In the genomic region with DNA sequence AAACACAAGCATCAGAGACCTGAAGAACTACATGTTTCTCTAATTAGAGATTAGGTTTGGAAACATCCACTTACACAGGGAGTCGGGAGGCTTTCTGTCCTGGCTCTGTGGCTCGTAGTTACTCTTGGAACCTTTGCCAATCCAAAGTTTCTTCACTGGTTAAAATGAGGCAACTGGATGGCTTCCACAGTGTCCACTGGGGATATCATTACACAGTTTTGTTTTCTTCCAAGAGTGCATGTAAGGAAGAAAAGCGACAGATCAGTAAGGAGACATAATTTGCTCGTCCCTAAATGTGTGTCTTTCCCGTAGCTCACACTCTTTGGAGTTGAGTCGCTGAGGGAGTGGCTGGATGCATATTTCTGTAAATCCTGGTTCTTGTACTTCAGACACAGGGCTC, we compare ENCODE assay signal across 9 mouse cellular contexts.
DNase-seq lines count a peak whose midpoint lies in the region; ATAC-seq and TF ChIP-seq lines count a peak whose summit lies in the region.
"Had no signal": no experiment of that assay in that cellular context is flagged by ENCODE, and none has a peak within 500 bp of the region (broad histone marks: within the 10 kb centered on the region; RNA-seq: fewer than 3 reads in every experiment).

No protein-coding gene starts in this region.

- ATAC-seq in heart, embryonic 14.5 days (ENCODE audit: insufficient number of reproducible peaks, insufficient read depth, low FRiP score, low read depth), result no peak
- no peak for ATAC-seq in liver, postnatal 0 days
- ATAC-seq in midbrain, embryonic 13.5 days, result no peak
- ATAC-seq in hindbrain, embryonic 16.5 days, result no peak
- ATAC-seq: inflammation-experienced regulatory T-cells, adult 6 months had no signal

- H3K4me1 ChIP-seq in heart, embryonic 14.5 days (ENCODE audit: control insufficient read depth in 2 of 2, insufficient read depth in 2 of 2, low read length in 2 of 2), result peaks cover 10 to 21% of the 10 kb centered on the region in 2 experiments
- H3K4me1 ChIP-seq in liver, postnatal 0 days (ENCODE audit: insufficient read depth), result no peaks in the 10 kb centered on the region
- H3K4me1 ChIP-seq in midbrain, embryonic 13.5 days (replicated peaks), result peaks cover 13% of the 10 kb centered on the region
- peaks cover 4% of the 10 kb centered on the region for H3K4me1 ChIP-seq in hindbrain, embryonic 16.5 days (ENCODE audit: control insufficient read depth, insufficient read depth, low read depth, low read length)

- DNase-seq in adrenal gland, postnatal 10 days, result peak; percentile 50
- no peak for DNase-seq in adrenal gland, adult 18-20 months (ENCODE audit: low spot score in 2 of 2)
- peak; percentile 82 for DNase-seq in NIH3T3 (ENCODE audit: low read depth)
- DNase-seq in liver, postnatal 0 days, result no peak
- DNase-seq in left cerebral cortex, adult 18-20 months (ENCODE audit: low spot score in 2 of 2), result no peak

- no peaks in the 10 kb centered on the region for H3K9me3 ChIP-seq in heart, embryonic 14.5 days (ENCODE audit: control insufficient read depth, low read length)
- H3K9me3 ChIP-seq in liver, postnatal 0 days (ENCODE audit: low read length), result no peaks in the 10 kb centered on the region
- no peaks in the 10 kb centered on the region for H3K9me3 ChIP-seq in midbrain, embryonic 13.5 days
- H3K9me3 ChIP-seq in hindbrain, embryonic 16.5 days (ENCODE audit: control insufficient read depth, low read length), result no peaks in the 10 kb centered on the region

- peak overlapping the region; percentile 60 to 76 for H3K27ac ChIP-seq in heart, embryonic 14.5 days (replicated peaks in 1 of 2; ENCODE audit: control insufficient read depth in 1 of 2, insufficient read depth in 1 of 2, low read depth in 2 of 2, low read length in 2 of 2)
- peak overlapping the region; percentile 9; the same call in 1 of the 2 replicates for H3K27ac ChIP-seq in liver, postnatal 0 days (ENCODE audit: low read depth)
- H3K27ac ChIP-seq in midbrain, embryonic 13.5 days, result no peak overlapping the region
- H3K27ac ChIP-seq in hindbrain, embryonic 16.5 days (ENCODE audit: low read depth, low read length), result no peak overlapping the region

- no peaks in the 10 kb centered on the region for H3K36me3 ChIP-seq in heart, embryonic 14.5 days (ENCODE audit: control insufficient read depth, insufficient read depth, low read length)
- H3K36me3 ChIP-seq in liver, postnatal 0 days (replicated peaks; ENCODE audit: insufficient read depth, low read length), result no peaks in the 10 kb centered on the region
- no peaks in the 10 kb centered on the region for H3K36me3 ChIP-seq in midbrain, embryonic 13.5 days
- no peaks in the 10 kb centered on the region for H3K36me3 ChIP-seq in hindbrain, embryonic 16.5 days (ENCODE audit: control insufficient read depth, insufficient read depth, low read length)

- TF ChIP-seq EP300 in liver, postnatal 0 days (IDR thresholded peaks at IDR 0.05; ENCODE audit: low read depth), result no peak

- TF ChIP-seq CTCF in liver, postnatal 0 days (IDR thresholded peaks at IDR 0.05; ENCODE audit: low read depth), result no peak

- H3K4me3 ChIP-seq in heart, embryonic 14.5 days (ENCODE audit: control insufficient read depth in 1 of 2, insufficient read depth in 1 of 2, low read depth in 1 of 2, low read length in 2 of 2), result no peak overlapping the region
- H3K4me3 ChIP-seq in liver, postnatal 0 days (ENCODE audit: low read depth, low read length), result no peak overlapping the region
- no peak overlapping the region for H3K4me3 ChIP-seq in midbrain, embryonic 13.5 days (replicated peaks)
- no peak overlapping the region for H3K4me3 ChIP-seq in hindbrain, embryonic 16.5 days (ENCODE audit: low read length)

- no peak overlapping the region for H3K4me2 ChIP-seq in heart, embryonic 14.5 days (ENCODE audit: low read length)
- no peak overlapping the region for H3K4me2 ChIP-seq in liver, postnatal 0 days (ENCODE audit: low read depth, low read length)
- no peak overlapping the region for H3K4me2 ChIP-seq in midbrain, embryonic 13.5 days (replicated peaks)
- no peak overlapping the region for H3K4me2 ChIP-seq in hindbrain, embryonic 16.5 days (ENCODE audit: low read length)

- WGBS in heart, embryonic 14.5 days, result 54% methylated on average over 6 of the region's 6 CpGs
- 61% methylated on average over 6 of the region's 6 CpGs for WGBS in liver, postnatal 0 days (ENCODE audit: insufficient replicate concordance)
- WGBS in midbrain, embryonic 13.5 days, result 87% methylated on average over 6 of the region's 6 CpGs
- WGBS in hindbrain, embryonic 16.5 days, result 73% methylated on average over 6 of the region's 6 CpGs

- H3K27me3 ChIP-seq in heart, embryonic 14.5 days (ENCODE audit: control insufficient read depth, insufficient read depth, low read length), result no peaks in the 10 kb centered on the region
- no peaks in the 10 kb centered on the region for H3K27me3 ChIP-seq in liver, postnatal 0 days (ENCODE audit: insufficient read depth, low read length)
- 0 out of 2 replicates have a peak, but pooled peaks cover 4% of the 10 kb centered on the region for H3K27me3 ChIP-seq in midbrain, embryonic 13.5 days
- H3K27me3 ChIP-seq in hindbrain, embryonic 16.5 days (replicated peaks; ENCODE audit: control insufficient read depth, insufficient read depth, low read length), result no peaks in the 10 kb centered on the region

- no peak overlapping the region for H3K9ac ChIP-seq in heart, embryonic 14.5 days (ENCODE audit: low read length)
- no peak overlapping the region for H3K9ac ChIP-seq in liver, postnatal 0 days (replicated peaks)
- H3K9ac ChIP-seq in midbrain, embryonic 13.5 days (replicated peaks), result no peak overlapping the region
- H3K9ac ChIP-seq in hindbrain, embryonic 16.5 days (ENCODE audit: low read depth, low read length), result no peak overlapping the region

Comparison
In these comparisons a context has a peak if more than half of its experiments do, and no peak if none do; other contexts are left out.
1. DNase-seq: peak in adrenal gland, postnatal 10 days (single experiment) and NIH3T3 (single experiment); none in adrenal gland, adult 18-20 months (0 of 2), liver, postnatal 0 days (single experiment) and left cerebral cortex, adult 18-20 months (0 of 2).
2. H3K27ac ChIP-seq: peak in heart, embryonic 14.5 days (2 of 2) and liver, postnatal 0 days (single experiment); none in midbrain, embryonic 13.5 days (single experiment) and hindbrain, embryonic 16.5 days (single experiment).